Mouse (Mus musculus) c-Kit-negative CD71-positive TER-119-positive erythroid progenitor cells, embryonic 14.5 days (primary cell): Measurements from ENCODE around the gene Ado.
A peak's percentile ranks its signal among the peaks of the same experiment; 100 is the strongest.

Source experiments
- DNase-seq: peaks from one replicate; pipeline ENCODE4 v3.0.0-alpha.2; 2013; ENCODE audit warnings: low read depth, low spot score

Gene Ado

DNA sequence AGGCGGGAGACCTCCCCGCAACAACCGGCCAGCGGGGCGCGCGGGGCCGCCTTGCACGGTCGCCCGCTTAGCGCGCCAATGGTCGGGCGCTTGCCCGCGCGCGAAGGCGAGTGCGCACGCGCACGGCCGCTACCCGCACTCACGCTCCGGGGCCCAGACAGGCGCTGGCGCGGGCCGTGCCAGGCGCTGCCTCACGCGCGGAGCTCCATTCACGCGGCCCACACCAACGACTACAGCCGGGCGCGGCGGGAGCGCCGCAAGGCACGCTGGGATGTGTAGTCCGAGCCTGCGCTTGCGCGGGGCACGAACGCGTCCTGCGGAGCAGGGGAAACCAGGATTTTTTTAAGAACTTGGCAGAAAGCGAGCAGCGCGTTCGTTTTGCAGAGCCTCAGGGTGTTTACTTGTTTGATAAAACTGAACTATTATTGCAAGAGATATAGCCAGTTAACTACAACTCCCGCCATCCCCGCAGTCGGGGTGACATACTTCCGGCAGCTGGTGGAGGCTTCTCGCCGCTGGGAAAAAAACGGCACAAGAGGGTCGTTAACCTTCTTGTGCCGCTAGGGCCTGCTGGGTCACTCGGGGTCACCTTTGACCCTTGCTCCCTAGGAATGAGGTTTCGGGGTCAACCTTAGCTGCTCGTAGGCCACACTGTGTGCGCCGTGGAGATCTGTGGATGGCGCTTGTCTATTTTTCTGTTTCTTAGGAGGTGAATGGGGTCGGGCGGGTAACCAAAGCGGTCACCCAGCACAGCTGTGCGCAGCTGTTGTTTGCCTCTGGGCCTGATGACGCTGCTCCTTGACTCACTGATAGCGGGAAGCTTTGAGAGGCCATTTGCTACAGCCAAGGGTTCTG is at the start of gene Ado:
Gene Ado, minus strand, starts transcription at position 79 of the 855 bp plus-strand sequence.
- peak; percentile 68 for DNase-seq

DNA sequence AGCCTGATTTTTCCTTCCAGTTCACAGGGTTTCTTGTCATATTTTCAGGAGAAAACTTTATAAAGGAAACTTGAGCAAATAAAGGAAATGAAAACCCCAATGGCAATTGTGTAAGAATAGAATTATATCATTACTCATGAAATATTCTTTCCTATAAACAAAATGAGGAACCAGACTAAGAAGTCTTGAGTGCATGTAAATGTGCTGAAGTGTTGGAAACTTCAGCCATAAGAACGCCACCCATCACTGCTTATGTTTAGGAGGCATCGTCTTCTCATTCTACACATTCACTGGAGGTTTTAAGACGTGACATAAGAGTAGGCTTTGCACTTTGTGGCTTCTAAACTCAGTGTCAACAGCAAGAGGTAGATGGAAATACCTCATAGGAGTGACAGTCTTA is 46.5 kb upstream of the Ado start:
- no peak for DNase-seq

DNA sequence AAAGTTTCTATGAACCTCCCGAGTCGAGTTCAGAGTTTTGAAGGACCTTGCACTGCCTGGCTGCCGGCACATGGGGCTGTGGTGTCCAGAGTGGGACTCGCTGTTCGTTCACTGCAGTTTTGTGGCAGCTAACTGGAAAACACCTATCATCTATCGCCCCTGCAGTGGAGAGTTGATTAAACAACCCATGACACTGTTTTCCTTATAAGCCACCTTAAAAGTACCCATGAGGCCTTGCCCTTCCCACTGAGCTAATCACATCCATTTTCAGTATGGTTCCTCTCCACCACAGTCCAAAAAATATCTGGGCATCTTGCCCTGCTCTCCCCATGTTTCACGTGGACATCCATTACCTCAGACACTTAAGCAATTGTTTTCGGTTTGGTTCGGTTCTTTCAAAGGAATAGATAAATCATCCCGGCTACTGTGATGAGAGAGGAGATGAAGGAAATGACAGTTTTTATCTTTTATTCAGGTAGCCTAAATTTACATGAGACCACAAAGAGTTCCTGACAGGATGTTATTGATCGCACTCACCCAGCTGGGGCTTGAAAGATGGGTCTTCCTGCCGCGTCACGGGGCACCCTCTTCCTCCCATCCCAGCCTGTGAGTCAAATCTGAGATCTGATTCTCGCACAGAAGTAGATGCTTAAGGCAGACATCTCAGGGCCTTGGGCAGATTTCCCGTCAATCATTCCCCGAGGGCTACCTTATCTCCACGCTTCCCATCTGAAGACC is 37.3 kb upstream of the Ado start:
- no peak for DNase-seq

DNA sequence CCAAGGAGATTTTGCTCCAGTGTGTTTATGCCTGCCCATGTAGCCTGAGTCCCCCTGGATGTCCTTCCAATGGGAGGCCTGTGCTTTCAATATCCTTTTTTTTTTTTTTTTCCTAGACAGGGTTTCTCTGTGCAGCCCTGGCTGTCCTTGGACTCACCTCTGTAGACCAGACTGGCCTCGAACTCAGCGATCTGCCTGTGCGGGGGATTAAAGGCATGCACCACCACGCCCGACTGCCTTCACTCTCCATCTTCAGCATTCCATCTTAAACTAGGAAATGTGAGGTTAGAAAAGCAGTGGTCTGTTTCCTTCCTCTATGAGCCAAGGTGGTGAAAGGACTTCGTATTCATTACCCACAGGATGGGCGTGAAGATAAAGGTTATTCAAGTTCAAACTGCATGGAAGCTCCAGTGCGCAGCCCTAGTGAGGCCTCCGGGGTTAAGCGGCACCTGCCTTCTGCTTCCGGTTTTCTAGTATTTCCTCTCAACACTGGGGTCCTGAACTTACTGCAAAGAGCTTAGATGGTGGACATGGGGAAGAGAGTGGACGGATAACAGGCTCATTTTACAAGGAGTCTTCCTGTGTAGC is 33.0 kb upstream of the Ado start:
- DNase-seq = no peak

GRCm38 (mm10) chr10:67579830-67580229 is 31.1 kb upstream of the Ado start:
- DNase-seq = no peak

GRCm38 (mm10) chr10:67573310-67573709 is 24.6 kb upstream of the Ado start:
- no peak for DNase-seq

DNA sequence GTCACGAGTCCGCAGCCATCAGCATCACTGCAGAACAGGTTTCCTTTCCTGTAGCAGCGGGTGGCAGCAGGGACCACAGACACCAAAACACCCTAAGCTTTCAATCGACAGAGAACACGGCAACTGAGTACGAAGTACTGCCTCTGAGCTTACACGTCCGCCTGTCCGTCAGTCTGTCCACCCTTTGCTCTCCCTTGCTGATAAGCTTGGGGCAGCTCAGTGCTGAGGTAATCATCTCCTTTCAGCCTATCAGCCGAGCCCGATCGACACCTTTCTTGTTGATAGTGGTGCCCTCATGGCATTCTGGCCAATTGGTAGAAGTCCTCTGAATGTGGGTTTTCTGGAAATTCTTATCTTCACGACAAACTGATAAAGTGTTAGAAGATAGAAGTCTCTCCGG is 22.7 kb upstream of the Ado start:
- DNase-seq = no peak

DNA sequence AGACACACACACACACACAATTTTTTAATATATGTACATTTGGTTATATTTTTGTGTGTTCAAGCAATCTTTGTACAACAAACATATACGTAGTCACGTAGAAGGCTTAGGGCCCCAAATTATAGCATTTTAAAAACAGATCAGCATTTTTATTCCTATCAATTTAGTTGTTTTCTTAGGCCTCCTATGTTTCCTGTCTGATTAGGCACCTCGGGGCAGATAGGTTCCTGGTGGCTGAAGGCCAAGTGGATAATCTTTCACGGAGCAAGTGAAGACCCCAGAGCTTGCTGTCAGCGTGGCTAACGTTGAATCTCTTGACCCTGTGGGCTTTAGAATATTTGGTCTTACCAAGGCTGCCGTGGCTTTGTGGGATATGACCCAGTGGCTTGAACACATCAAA is 20.8 kb upstream of the Ado start:
- no peak for DNase-seq

DNA sequence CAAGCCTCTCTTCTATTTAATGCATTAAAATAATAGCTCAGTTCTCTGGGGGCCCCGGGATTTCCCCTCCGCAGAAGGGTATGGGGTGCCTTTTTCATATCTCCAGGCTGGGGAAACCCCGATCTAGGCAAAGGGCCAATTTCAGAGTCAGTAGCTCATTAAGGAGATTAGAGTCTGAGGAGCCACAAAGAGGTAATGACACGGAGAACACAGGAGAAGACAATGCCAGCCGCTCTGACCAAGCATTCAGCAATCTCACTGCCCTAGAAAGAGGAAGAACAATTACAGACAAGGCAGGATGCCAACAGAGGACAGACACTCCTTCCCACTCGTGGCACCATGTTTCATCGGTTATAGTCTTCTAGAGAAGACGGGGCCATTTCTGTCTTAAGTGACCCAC is 17.3 kb upstream of the Ado start:
- DNase-seq = no peak

- DNase-seq = no peak
Observed at GRCm38 (mm10) chr10:67564509-67564908, 15.8 kb upstream of the Ado start.

GRCm38 (mm10) chr10:67561185-67561584 is 12.4 kb upstream of the Ado start:
- no peak for DNase-seq

GRCm38 (mm10) chr10:67559765-67560394 is 11.1 kb upstream of the Ado start:
- no peak for DNase-seq

DNA sequence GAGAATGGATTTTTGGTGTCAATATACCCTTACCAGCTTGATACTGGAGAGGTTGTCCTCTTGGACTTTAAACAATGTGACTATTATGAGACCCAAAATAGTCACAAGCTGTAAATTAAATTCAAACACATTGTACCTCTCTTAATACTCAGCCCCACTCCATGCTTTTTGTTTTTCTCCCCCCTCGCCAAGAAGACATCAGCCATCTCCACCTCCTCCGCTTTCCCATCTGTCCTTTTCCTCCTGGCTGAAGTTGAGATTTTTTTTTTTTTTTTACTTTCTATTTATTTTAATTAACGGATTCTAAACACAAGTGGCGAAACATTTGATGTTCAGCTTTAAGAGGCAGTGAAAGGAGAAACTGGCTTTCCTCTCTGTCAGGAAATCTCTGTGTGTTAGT is 9.3 kb upstream of the Ado start:
- DNase-seq = no peak

DNA sequence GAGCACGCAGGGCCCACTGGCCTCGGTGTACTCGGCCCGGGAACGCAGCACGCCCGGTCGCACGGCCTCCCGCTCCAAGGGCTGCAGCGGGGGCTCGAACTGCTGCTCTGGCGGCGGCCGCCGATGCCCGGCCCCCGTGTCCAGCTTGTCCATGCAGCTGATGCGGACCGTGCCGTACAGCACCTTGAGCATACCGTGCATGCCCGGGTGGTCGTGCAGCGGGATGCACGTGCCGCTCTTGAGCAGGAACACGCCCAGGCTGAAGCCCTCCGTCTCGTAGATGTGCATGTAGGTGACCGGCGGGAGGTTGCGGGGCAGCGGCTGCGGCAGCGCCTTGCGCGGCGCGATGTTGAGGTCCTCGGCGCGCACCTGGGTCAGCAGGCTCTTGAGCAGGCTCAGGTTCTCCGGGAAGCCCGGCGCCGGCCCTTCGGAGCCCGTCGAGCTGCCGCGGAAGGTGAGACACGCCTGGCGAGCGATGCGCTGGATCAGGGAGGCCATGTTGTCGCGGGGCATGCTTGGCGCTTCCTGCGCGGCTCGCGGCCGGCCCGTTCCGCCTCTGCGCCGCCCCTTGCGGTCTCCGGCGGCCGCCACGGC is 397 bp downstream of the Ado start:
- peak; percentile 19 for DNase-seq

GRCm38 (mm10) chr10:67547850-67548260 is 900 bp downstream of the Ado start:
- DNase-seq = peak; percentile 3

GRCm38 (mm10) chr10:67540591-67540990 is 8.2 kb downstream of the Ado start:
- no peak for DNase-seq

DNA sequence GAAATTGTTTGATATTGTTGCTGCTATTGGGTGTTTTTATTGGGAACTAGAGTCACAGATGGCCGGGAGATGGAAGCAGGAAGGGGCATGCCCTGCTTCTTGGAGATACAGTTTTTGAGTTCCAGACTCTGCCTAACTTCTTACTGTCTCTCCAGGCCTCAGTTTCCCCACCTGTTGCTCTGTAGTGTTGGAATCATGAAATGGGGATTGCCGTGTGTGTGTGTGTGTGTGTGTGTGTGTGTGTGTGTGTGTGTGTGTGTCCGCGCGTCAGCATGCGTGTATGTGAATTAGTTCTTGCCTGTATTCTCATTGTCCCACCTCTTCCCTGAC is 9.4 kb downstream of the Ado start:
- DNase-seq = no peak

- no peak for DNase-seq
Observed at GRCm38 (mm10) chr10:67538585-67539400, 10.0 kb downstream of the Ado start.

- DNase-seq = no peak
Observed at GRCm38 (mm10) chr10:67538106-67538505, 10.6 kb downstream of the Ado start.

- peak; percentile 21 for DNase-seq
Observed at GRCm38 (mm10) chr10:67537151-67537994, 11.4 kb downstream of the Ado start.
